Mouse (Mus musculus): Measurements from ENCODE around the gene 9030624G23Rik. TPM values are rescaled to one million over a fixed set of nuclear protein-coding genes. Genes with fewer than 3 reads are reported as not detected.
A peak's percentile ranks its signal among the peaks of the same experiment; 100 is the strongest.
"Not testable (repeated sequence)": the region's sequence is repeated elsewhere in the genome, so short reads cannot be mapped to it uniquely, and the experiment has no call there.

9030624G23Rik gene
- under 1 TPM; 0.09 to 0.21 TPM for total RNA-seq (2021)
- long read RNA-seq, experiment 1, result 0 reads
- long read RNA-seq, experiment 2, result 0 reads

- DNase-seq (ENCODE audit: low spot score), result peak; percentile 28
Observed at GRCm38 (mm10) chr12:24097108-24097520, at the start of gene 9030624G23Rik. 9030624G23Rik (minus strand) TSS chr12:24097246.

GRCm38 (mm10) chr12:24083096-24083495 lies 13.9 kb downstream of the 9030624G23Rik start:
- DNase-seq (ENCODE audit: low spot score), result not testable (repeated sequence)
